Mouse (Mus musculus) urinary bladder, postnatal 36 days (tissue): ENCODE results near the gene Hepacam2.
"Not testable (repeated sequence)": the region's sequence is repeated elsewhere in the genome, so short reads cannot be mapped to it uniquely, and the experiment has no call there.

Experiments
- DNase-seq, 2 experiments: peaks; one replicate each; pipeline ENCODE4 v3.0.0; 2022; ENCODE audit warnings: low spot score in 2 of 2, mixed read lengths in 1 of 2

Gene Hepacam2

DNA sequence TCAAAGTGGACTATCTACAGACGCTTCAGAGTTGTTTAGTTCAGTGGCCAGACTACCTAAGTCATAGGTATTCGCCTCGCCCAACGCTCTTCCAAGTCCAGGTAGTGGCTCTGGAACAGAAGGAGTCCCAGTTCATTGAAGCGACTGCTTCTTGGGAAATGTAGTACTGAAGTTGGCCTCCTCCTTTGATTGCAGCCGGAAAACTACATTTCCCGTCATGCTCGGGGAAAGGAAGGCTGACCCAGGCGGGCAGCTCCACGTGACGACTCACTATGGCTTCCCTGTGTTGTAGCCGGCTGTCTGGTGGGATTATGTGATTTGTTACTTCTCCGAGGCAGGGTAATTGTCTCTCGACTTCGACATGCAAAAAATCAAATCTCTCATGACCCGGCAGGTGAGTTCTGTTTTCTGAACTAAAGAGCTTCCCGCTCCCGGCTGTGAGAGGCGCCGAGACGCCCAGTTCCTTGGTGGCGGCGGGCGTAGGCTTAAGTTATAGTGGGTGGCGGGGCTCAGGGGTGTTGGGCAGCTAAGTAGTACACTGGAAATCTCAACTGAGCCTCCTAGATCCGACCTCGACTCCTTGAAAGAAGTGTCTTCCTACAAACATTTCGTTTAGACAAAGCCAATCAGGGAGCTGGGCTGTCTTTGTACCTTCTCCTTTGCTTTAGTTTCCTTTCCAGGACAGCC lies at the start of gene Hepacam2, which contains the start of gene Vps50:
Gene Hepacam2, minus strand, starts transcription at position 137 of the 687 bp plus-strand sequence.
Gene Vps50, plus strand, starts transcription at position 221 of the 687 bp plus-strand sequence.
- DNase-seq, result peak; percentile 76 to 89

- DNase-seq, result no peak
These were observed 46.9 kb upstream of the Hepacam2 start for GRCm38 (mm10) chr6:3544970-3545369.

DNA sequence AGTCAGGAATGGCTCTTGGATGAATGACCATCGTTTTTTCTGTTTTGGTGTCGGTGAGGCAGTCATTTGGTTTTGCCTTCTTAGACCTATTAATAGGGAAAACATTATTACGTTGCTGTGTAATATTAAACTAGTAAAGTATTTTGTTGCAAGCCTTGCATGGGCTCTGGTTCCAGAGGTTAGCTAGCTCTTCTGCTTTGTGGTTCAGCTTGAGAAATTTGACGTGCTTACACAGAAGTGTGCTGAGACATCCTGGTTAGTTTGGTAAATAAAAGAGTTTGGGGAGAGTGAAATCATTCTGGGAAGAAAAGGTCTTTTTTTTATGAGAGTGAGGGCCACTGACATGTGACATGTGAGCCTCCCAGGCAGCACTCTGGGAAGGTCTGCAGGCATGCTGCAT lies 45.8 kb upstream of the Hepacam2 start:
- DNase-seq, result no peak

DNA sequence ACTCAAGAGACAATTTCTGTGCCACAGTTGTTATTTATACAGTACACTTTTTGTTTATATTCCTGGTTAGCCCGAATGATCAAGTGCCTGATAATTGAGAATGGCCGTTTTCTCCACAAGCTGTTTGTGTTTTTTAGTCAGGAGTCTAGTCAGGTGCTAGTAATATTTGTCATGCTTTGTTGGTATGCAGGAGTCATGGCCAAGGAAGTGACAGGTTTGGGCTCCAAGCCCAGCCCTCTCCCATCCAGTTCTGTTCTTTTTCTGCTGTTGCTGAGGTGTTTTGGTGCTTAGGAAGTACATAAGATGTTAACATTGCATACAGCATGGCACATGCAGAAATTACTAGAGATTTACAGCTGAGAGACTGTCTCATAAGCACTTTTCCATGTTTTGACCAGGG lies 41.4 kb upstream of the Hepacam2 start:
- DNase-seq, result no peak

DNA sequence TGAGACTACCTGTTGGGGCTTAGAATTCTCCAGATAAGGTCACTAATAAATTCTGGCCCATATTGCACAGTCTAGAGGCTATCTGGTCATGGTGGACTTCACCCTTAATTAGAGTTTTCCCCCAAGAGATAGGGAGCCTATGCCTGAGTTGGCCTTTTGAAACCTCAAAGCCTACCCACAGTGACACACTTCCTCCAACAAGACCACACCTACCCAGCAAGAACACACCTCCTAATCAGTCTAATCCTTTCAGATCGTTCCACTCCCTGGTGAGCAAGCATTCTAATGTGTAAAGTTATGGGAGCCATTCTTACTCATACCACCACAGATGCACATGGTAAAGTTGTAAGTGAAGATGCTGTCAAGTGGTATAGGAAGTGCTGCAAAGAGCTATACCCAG lies 38.0 kb upstream of the Hepacam2 start:
- DNase-seq, result no peak

DNA sequence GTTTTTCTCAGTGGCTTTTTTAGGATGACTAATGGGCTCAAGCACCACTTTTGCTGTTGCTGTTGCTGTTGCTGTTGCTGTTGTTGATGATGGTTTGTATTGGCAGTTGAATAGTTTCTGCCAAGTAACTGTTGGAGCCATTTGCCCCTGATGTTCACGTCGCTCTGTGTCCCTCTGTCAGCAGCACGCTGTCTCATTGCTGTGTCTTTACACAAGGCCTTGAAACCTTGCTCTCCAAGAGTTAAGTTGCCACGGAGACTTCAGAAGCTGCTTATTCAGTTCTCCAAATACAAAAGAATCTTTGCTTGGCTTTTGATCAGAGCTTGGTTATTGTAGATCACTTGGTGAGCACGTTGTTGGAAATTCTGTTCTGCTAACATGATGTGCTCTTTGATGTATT lies 33.3 kb upstream of the Hepacam2 start:
- DNase-seq, result no peak

DNA sequence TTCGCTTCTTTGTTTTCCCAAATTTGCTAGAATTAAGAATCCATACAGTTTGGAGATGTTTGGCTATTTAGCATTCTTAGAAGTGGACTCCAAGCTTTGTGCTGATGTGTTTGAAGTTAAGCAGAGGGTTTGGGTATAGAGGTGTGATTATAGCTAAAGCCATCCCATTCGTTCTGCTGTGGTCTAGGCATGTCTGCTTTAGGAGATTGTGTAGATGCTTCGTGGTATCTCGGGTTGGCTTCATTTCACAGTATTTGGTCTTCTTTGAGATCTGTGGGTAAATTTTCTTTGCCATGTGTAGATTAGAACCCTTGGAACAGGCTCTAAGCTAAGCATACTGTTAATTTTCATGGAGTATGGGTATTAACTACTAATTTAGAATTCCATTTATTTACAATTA lies 30.1 kb upstream of the Hepacam2 start:
- DNase-seq, result no peak

- no peak for DNase-seq
These were observed 14.5 kb upstream of the Hepacam2 start for GRCm38 (mm10) chr6:3512611-3513010.

GRCm38 (mm10) chr6:3511612-3512011 lies 13.5 kb upstream of the Hepacam2 start:
- no peak for DNase-seq

- no peak for DNase-seq
These were observed 13.0 kb upstream of the Hepacam2 start for GRCm38 (mm10) chr6:3511116-3511515.

- DNase-seq, result no peak
These were observed 11.7 kb upstream of the Hepacam2 start for GRCm38 (mm10) chr6:3509782-3510181.

- DNase-seq, result not testable (repeated sequence)
These were observed 10.1 kb upstream of the Hepacam2 start for GRCm38 (mm10) chr6:3508151-3508550.

GRCm38 (mm10) chr6:3507078-3507477 lies 9.0 kb upstream of the Hepacam2 start:
- DNase-seq, result no peak

- no peak for DNase-seq
These were observed 7.2 kb upstream of the Hepacam2 start for GRCm38 (mm10) chr6:3505289-3505688.

- no peak for DNase-seq
These were observed 2.2 kb upstream of the Hepacam2 start for GRCm38 (mm10) chr6:3500286-3500685.

- DNase-seq, result no peak
These were observed 1.9 kb downstream of the Hepacam2 start for GRCm38 (mm10) chr6:3496210-3496609.

DNA sequence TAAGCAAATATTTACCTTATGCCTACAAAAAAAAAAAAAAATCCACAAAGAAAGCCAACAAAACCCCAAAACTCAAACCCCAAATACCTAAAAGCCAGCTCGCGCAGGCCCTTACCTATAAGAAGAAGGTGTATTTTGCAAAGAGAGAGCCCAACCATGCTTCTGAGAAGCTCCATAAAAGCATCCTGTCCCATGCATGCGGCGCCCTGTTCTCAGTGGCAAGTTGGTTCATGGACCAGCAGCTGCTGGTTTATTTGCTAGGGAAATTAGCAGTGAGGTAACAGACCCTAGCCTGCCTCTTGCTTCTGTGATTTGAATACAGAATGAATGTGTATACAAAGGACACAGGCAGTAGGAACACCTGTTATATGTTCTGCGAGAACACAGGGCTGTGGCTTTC lies 3.8 kb downstream of the Hepacam2 start:
- no peak for DNase-seq

DNA sequence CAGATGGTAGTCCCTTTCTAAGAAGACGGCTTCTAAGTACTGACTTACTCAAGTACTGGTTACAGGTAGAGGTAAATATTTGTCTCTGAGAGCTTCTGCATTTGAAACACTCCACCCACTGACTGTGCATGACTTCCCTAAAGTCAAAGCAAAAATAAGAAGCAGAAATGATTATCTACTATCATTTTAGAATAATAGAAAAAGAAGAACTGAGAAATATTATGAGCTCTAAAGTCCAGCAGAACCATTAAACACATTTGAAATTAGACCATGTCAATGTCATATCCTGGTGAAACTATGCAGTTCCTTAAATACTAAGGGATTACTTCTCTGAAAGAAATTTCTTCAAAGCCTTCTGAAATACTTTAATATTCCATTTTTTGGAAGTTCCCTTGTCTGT lies 10.7 kb downstream of the Hepacam2 start:
- no peak for DNase-seq

DNA sequence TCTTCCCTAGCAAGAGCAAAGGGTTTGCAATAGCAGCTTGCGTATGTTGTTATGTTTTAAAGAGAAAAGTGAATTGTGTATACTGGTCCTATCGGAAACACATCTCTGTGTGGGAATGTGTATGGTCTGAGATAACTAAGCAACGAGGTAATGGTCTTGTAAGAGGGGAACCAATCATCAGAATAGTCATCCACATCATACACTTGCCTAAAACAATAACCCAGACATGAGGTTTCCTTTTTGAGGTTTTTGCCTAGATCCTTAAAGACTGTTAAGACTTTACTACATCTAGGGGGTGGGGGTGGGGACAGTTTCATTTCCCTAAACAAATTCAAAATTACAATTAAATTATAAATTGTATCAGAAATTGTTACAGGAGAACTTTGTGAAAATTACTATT lies 13.0 kb downstream of the Hepacam2 start:
- no peak for DNase-seq

- DNase-seq, result no peak
These were observed 16.4 kb downstream of the Hepacam2 start for GRCm38 (mm10) chr6:3481705-3482104.

DNA sequence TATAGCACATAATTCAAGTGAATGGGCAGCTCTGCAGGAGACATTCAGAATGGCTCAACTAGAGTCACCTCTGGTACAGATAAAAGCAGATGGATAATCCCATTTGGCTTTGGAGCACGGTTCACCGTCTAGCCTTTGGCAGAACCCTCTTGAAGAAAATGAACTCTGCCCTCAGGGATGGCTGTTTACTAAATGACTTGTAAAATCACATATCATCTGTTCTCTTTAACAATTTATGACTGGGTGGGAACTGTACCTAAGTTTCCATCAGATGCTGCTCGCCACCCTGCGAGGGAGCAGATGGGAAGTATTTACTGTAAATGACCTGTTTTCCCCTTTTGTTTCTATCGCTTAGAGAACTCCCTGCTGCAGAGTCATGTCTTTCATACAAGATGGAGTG lies 18.2 kb downstream of the Hepacam2 start:
- DNase-seq, result no peak

GRCm38 (mm10) chr6:3476299-3476698 lies 21.8 kb downstream of the Hepacam2 start:
- no peak for DNase-seq

- no peak for DNase-seq
These were observed 27.4 kb downstream of the Hepacam2 start for GRCm38 (mm10) chr6:3470706-3471105.

DNA sequence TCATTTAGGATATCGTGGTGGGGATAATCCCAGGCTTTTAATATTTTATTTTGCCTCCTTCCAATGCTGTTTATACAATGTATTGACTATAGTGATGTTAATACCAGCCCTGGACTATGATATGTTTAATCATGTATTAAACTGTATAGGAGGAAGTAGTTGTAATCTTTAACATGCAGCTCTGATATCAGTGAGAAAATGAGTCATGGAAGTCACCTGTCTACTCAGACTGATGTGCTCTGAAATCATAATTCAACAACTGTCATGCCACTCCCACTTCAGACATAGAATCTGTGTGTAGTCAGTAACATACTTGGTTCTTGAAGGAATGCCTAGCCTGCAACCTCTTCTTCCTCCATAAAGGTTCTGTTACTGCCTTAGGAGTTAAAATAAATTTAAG lies 29.5 kb downstream of the Hepacam2 start:
- no peak for DNase-seq
